Mouse (Mus musculus) adrenal gland, postnatal 10 days (tissue): Measurements from ENCODE around the gene Pnmal2. TPM values are rescaled to one million over a fixed set of nuclear protein-coding genes. Genes with fewer than 3 reads are reported as not detected.
A peak's percentile ranks its signal among the peaks of the same experiment; 100 is the strongest.

Experiments used
- DNase-seq: peaks from one replicate; pipeline ENCODE4 v3.0.0; 2021; ENCODE audit warnings: mixed read lengths
- total RNA-seq, 2 experiments: library from RNA; stranded (reverse); gene quantifications; 2 replicates each; pipeline ENCODE4 v1.2.3; 2021

The Pnmal2 gene
- total RNA-seq, 2 experiments from 2014 or later: 18.3 to 23.9 TPM

DNA sequence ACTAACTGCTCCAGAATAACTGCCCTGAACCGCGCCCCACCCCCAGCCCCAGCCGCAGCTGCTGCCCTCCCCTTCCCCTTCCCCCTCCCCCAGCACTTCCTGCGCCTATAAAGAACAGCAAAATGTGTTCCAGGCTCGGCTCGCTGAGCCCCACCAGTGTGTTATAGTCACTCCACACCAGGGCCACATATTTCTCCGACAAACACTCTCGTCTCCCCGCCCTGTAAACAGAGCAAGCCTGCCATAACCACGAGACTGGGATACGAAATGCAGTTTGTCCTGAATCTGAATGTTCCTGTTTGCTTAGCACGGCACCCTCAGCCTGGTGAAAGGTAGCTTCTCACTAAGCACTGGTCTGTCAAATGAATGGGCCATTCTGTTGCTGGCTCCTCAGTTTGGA, 35.9 kb downstream of the Pnmal2 start:
- DNase-seq: peak; percentile 57

GRCm38 (mm10) chr7:16982859-16983568, 38.5 kb downstream of the Pnmal2 start, which contains the start of gene Gm42372:
Gene Gm42372, plus strand, starts transcription at chr7:16983086.
- DNase-seq: peak; percentile 53

DNA sequence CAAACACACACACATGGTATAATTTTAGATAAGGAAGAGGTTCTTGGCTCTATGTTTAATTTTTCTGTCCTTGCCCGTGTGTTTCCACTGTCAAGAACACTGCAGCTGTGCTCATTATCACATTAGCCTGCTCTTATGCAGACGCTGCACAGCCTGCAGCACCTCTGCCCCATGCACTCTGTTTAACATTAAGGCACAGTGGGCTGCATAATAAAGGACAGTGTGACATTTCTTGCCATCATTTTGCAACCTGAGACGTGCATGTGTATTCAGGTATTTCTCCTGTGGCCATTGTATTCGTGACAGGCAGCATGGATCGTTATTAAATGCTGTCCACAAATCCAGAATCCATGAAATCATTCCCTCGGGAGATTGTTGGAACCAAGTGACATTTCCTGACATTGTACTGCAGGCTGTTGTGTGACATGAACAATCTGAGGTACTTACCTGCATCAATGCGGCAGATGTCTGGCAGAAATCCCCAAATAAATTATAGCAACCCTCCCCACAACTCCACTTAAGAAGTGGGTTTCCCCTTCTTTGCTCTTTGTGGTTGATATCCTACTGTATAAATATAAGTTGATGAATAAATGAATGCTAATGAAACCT, 43.2 kb downstream of the Pnmal2 start:
- DNase-seq: no peak

GRCm38 (mm10) chr7:16988405-16988804, 43.9 kb downstream of the Pnmal2 start:
- peak; percentile 76 for DNase-seq

GRCm38 (mm10) chr7:16990006-16990744, 45.7 kb downstream of the Pnmal2 start:
- DNase-seq: no peak

GRCm38 (mm10) chr7:16991681-16992450, 47.4 kb downstream of the Pnmal2 start:
- DNase-seq: peak; percentile 68

GRCm38 (mm10) chr7:16992451-16992807, 47.9 kb downstream of the Pnmal2 start, which contains the start of gene Ccdc8:
Gene Ccdc8, plus strand, starts transcription at chr7:16992708.
- DNase-seq: no peak

DNA sequence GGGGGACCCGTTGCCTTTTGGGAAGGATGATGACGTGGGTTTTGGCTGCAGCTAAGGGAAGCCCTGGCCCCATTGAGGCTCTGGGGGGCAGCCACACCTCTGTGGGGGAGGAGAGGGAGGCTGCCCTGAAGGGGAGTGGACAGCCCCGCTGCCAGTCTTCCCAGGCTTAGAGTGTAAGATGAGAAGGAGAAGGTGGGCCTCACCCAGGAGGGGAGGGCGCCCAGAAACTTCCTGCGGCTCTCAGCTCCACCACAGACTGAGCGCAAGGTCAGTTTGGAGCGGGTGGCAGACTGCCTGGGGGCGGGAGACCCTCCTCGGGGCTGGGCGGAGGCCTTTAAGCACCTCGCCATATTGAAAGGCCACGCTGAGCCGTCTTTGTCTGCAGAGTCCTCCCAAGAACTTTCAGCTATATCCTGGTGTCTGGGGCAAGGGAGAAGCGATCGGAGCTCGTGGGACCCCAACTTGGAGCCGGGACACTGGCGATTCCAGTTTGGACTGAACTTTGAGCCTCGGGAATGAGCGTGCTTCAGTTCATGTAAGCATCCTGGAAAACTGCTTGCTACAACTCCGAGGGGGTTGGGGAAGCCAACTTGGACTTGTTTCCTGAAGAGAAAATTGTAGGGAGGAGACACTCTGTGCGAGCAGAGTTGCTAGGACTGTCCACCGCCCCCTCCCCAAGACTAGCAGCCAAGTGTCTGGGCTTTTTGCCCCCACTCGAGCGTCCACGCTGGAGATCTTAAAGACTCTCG, 49.3 kb downstream of the Pnmal2 start:
- DNase-seq: peak; percentile 91

- DNase-seq: peak; percentile 35
Measured at GRCm38 (mm10) chr7:16994400-16994799, 49.9 kb downstream of the Pnmal2 start.

- no peak for DNase-seq
Measured at GRCm38 (mm10) chr7:16995345-16995744, 50.9 kb downstream of the Pnmal2 start.

Other genes with a start within 250 kb of the Pnmal2 start
- not detected for gene Ceacam9, start 222.8 kb upstream of the Pnmal2 start, total RNA-seq
- gene Ap2s1, start 206.3 kb upstream of the Pnmal2 start, total RNA-seq: 100 to 1,000 TPM; 154 to 156 TPM
- 100 to 1,000 TPM; 108 to 109 TPM for gene Slc1a5, start 163.3 kb upstream of the Pnmal2 start, total RNA-seq
- 10 to 100 TPM; 63.8 to 72.8 TPM for gene Strn4, start 128.8 kb upstream of the Pnmal2 start, total RNA-seq
- 10 to 100 TPM; 22.4 to 22.6 TPM for gene Fkrp, start 128.0 kb upstream of the Pnmal2 start, total RNA-seq
- 10 to 100 TPM; 22.2 to 27.2 TPM for gene Prkd2, start 101.8 kb upstream of the Pnmal2 start, total RNA-seq
- gene Dact3, start 69.4 kb upstream of the Pnmal2 start, total RNA-seq: 1 to 10 TPM; 5.7 to 7.0 TPM
- gene Gng8, start 52.9 kb upstream of the Pnmal2 start, total RNA-seq: 1 to 10 TPM in 1 of 2 experiments, under 1 TPM in 1; 0.84 to 2.0 TPM
- 1 to 10 TPM; 1.2 to 2.0 TPM for gene Ptgir, start 38.2 kb upstream of the Pnmal2 start, total RNA-seq
- 100 to 1,000 TPM; 224 to 252 TPM for gene Calm3, start 20.6 kb upstream of the Pnmal2 start, total RNA-seq
- 1 to 10 TPM; 4.5 to 5.1 TPM for gene Pnmal1, start 15.0 kb downstream of the Pnmal2 start, total RNA-seq
- gene Gm42372, start 38.4 kb downstream of the Pnmal2 start, total RNA-seq: 1 to 10 TPM; 1.3 to 1.8 TPM
- 10 to 100 TPM; 16.2 to 21.2 TPM for gene Ccdc8, start 48.0 kb downstream of the Pnmal2 start, total RNA-seq
- gene Ppp5c, start 83.2 kb downstream of the Pnmal2 start, total RNA-seq: 10 to 100 TPM; 81.5 to 90.1 TPM
- 1 to 10 TPM; 4.9 to 6.7 TPM for gene Hif3a, start 117.7 kb downstream of the Pnmal2 start, total RNA-seq
- under 1 TPM; 0.30 to 0.42 TPM for gene Psg16, start 129.4 kb downstream of the Pnmal2 start, total RNA-seq
- gene Ceacam3, start 205.6 kb downstream of the Pnmal2 start, total RNA-seq: not detected